Mouse (Mus musculus): ENCODE measurements around the gene Mmrn2. TPM values are rescaled to one million over a fixed set of nuclear protein-coding genes. Genes with fewer than 3 reads are reported as not detected.

Mmrn2 gene
- polyA plus RNA-seq, 1 experiment, result 1.7 TPM

GRCm38 (mm10) chr14:34339446-34339845 is 35.8 kb upstream of the Mmrn2 start:
- TF ChIP-seq POLR2A (IDR thresholded peaks at IDR 0.05; ENCODE audit: insufficient read depth, low read length) (no peak), EP300 (IDR thresholded peaks at IDR 0.05; ENCODE audit: insufficient read depth, low read depth, low read length) (no peak), CTCF (IDR thresholded peaks at IDR 0.05; ENCODE audit: low read depth, low read length) (no peak)
- Histone ChIP-seq H3K4me1 (ENCODE audit: control insufficient read depth, insufficient read depth, low read length) (no peaks in the 10 kb centered on the region), H3K27ac (ENCODE audit: insufficient read depth, low read length) (no peak overlapping the region), H3K4me3 (ENCODE audit: low read depth, low read length) (no peak overlapping the region), H3K36me3 (ENCODE audit: control insufficient read depth, insufficient read depth, low read length, poor library complexity, severe bottlenecking) (peaks cover 84% of the 10 kb centered on the region), H3K9me3 (replicated peaks; ENCODE audit: control insufficient read depth, insufficient read depth, low read length, poor library complexity, severe bottlenecking) (no peaks in the 10 kb centered on the region), H3K27me3 (ENCODE audit: control insufficient read depth, insufficient read depth, low read length, poor library complexity, severe bottlenecking) (no peaks in the 10 kb centered on the region), H3K9ac (ENCODE audit: low read depth, poor library complexity, severe bottlenecking) (no peak overlapping the region)

DNA sequence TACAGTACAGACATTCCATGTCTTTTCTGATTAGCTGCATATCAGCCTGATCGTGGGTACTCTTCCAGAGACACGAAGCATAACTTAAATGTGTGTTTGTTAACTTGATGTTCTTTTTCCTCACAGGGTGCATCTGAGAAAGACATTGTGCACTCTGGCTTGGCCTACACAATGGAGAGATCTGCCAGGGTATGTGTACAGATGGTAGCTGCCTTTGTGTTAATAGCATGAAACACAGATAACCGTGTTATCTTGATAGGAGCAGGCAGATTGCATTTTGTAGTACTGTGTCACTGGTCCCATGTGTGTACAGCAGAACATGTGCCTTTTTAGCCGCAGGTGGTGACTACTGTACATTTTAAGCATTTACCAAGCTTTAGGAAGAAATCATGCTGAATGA is 33.3 kb upstream of the Mmrn2 start:
- no peak overlapping the region for H3K9ac ChIP-seq (ENCODE audit: low read depth, poor library complexity, severe bottlenecking)
- H3K4me3 ChIP-seq (ENCODE audit: low read depth, low read length), result no peak overlapping the region
- TF ChIP-seq POLR2A (IDR thresholded peaks at IDR 0.05; ENCODE audit: insufficient read depth, low read length) (no peak), CTCF (IDR thresholded peaks at IDR 0.05; ENCODE audit: low read depth, low read length) (no peak)
- H3K27ac ChIP-seq (ENCODE audit: insufficient read depth, low read length), result peak overlapping the region; percentile 29
- no peaks in the 10 kb centered on the region for H3K27me3 ChIP-seq (ENCODE audit: control insufficient read depth, insufficient read depth, low read length, poor library complexity, severe bottlenecking)
- H3K36me3 ChIP-seq (ENCODE audit: control insufficient read depth, insufficient read depth, low read length, poor library complexity, severe bottlenecking), result peaks cover 59% of the 10 kb centered on the region
- peaks cover 3% of the 10 kb centered on the region for H3K4me1 ChIP-seq (ENCODE audit: control insufficient read depth, insufficient read depth, low read length)
- H3K9me3 ChIP-seq (replicated peaks; ENCODE audit: control insufficient read depth, insufficient read depth, low read length, poor library complexity, severe bottlenecking), result no peaks in the 10 kb centered on the region

GRCm38 (mm10) chr14:34343078-34343477 is 32.2 kb upstream of the Mmrn2 start:
- Histone ChIP-seq H3K9ac (ENCODE audit: low read depth, poor library complexity, severe bottlenecking) (no peak overlapping the region), H3K9me3 (replicated peaks; ENCODE audit: control insufficient read depth, insufficient read depth, low read length, poor library complexity, severe bottlenecking) (no peaks in the 10 kb centered on the region), H3K4me1 (ENCODE audit: control insufficient read depth, insufficient read depth, low read length) (peaks cover 3% of the 10 kb centered on the region), H3K27ac (ENCODE audit: insufficient read depth, low read length) (0 out of 2 replicates have a peak overlapping the region, but pooled peaks have one; percentile 4), H3K27me3 (ENCODE audit: control insufficient read depth, insufficient read depth, low read length, poor library complexity, severe bottlenecking) (no peaks in the 10 kb centered on the region), H3K4me3 (ENCODE audit: low read depth, low read length) (no peak overlapping the region), H3K36me3 (ENCODE audit: control insufficient read depth, insufficient read depth, low read length, poor library complexity, severe bottlenecking) (peaks cover 49% of the 10 kb centered on the region)
- no peak for TF ChIP-seq EP300 (IDR thresholded peaks at IDR 0.05; ENCODE audit: insufficient read depth, low read depth, low read length)
- TF ChIP-seq CTCF (IDR thresholded peaks at IDR 0.05; ENCODE audit: low read depth, low read length), result no peak
- TF ChIP-seq POLR2A (IDR thresholded peaks at IDR 0.05; ENCODE audit: insufficient read depth, low read length), result no peak

GRCm38 (mm10) chr14:34344361-34344760 is 30.9 kb upstream of the Mmrn2 start:
- Histone ChIP-seq H3K9ac (ENCODE audit: low read depth, poor library complexity, severe bottlenecking) (no peak overlapping the region), H3K27ac (ENCODE audit: insufficient read depth, low read length) (no peak overlapping the region), H3K36me3 (ENCODE audit: control insufficient read depth, insufficient read depth, low read length, poor library complexity, severe bottlenecking) (peaks cover 38% of the 10 kb centered on the region), H3K9me3 (replicated peaks; ENCODE audit: control insufficient read depth, insufficient read depth, low read length, poor library complexity, severe bottlenecking) (no peaks in the 10 kb centered on the region), H3K4me1 (ENCODE audit: control insufficient read depth, insufficient read depth, low read length) (peaks cover 3% of the 10 kb centered on the region), H3K4me3 (ENCODE audit: low read depth, low read length) (no peak overlapping the region), H3K27me3 (ENCODE audit: control insufficient read depth, insufficient read depth, low read length, poor library complexity, severe bottlenecking) (no peaks in the 10 kb centered on the region)
- TF ChIP-seq EP300 (IDR thresholded peaks at IDR 0.05; ENCODE audit: insufficient read depth, low read depth, low read length) (no peak), CTCF (IDR thresholded peaks at IDR 0.05; ENCODE audit: low read depth, low read length) (no peak), POLR2A (IDR thresholded peaks at IDR 0.05; ENCODE audit: insufficient read depth, low read length) (no peak)

- peaks cover 3% of the 10 kb centered on the region for H3K4me1 ChIP-seq (ENCODE audit: control insufficient read depth, insufficient read depth, low read length)
- H3K36me3 ChIP-seq (ENCODE audit: control insufficient read depth, insufficient read depth, low read length, poor library complexity, severe bottlenecking), result peaks cover 27% of the 10 kb centered on the region
- no peak overlapping the region for H3K4me3 ChIP-seq (ENCODE audit: low read depth, low read length)
- no peaks in the 10 kb centered on the region for H3K9me3 ChIP-seq (replicated peaks; ENCODE audit: control insufficient read depth, insufficient read depth, low read length, poor library complexity, severe bottlenecking)
- TF ChIP-seq EP300 (IDR thresholded peaks at IDR 0.05; ENCODE audit: insufficient read depth, low read depth, low read length) (no peak), POLR2A (IDR thresholded peaks at IDR 0.05; ENCODE audit: insufficient read depth, low read length) (no peak), CTCF (IDR thresholded peaks at IDR 0.05; ENCODE audit: low read depth, low read length) (no peak)
- peak overlapping the region; percentile 7; the same call in 1 of the 2 replicates for H3K27ac ChIP-seq (ENCODE audit: insufficient read depth, low read length)
- H3K27me3 ChIP-seq (ENCODE audit: control insufficient read depth, insufficient read depth, low read length, poor library complexity, severe bottlenecking), result no peaks in the 10 kb centered on the region
- H3K9ac ChIP-seq (ENCODE audit: low read depth, poor library complexity, severe bottlenecking), result no peak overlapping the region
Measured at GRCm38 (mm10) chr14:34345771-34346566, 29.3 kb upstream of the Mmrn2 start.

DNA sequence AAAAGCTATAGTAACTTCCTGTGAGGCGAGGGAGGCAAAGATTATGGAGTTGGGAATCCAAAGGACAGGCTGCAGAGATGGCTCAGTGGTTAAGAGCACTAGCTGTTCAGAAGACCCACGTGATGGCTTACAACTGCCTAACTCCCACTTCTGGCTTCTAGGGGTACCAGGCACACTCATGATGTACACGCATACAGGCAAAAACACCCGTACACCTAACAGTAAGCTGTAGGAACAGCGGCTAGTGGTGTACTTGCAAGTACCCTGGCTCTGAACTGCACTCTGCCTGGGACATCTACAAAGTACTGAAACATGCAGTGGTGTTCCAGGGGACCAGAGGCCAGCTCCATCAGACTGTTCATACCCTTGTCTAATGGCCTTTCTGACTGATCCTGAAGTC is 28.2 kb upstream of the Mmrn2 start:
- Histone ChIP-seq H3K9ac (ENCODE audit: low read depth, poor library complexity, severe bottlenecking) (no peak overlapping the region), H3K27ac (ENCODE audit: insufficient read depth, low read length) (no peak overlapping the region), H3K36me3 (ENCODE audit: control insufficient read depth, insufficient read depth, low read length, poor library complexity, severe bottlenecking) (peaks cover 16% of the 10 kb centered on the region), H3K27me3 (ENCODE audit: control insufficient read depth, insufficient read depth, low read length, poor library complexity, severe bottlenecking) (no peaks in the 10 kb centered on the region), H3K4me1 (ENCODE audit: control insufficient read depth, insufficient read depth, low read length) (peaks cover 6% of the 10 kb centered on the region), H3K9me3 (replicated peaks; ENCODE audit: control insufficient read depth, insufficient read depth, low read length, poor library complexity, severe bottlenecking) (no peaks in the 10 kb centered on the region), H3K4me3 (ENCODE audit: low read depth, low read length) (no peak overlapping the region)
- TF ChIP-seq CTCF (IDR thresholded peaks at IDR 0.05; ENCODE audit: low read depth, low read length) (no peak), EP300 (IDR thresholded peaks at IDR 0.05; ENCODE audit: insufficient read depth, low read depth, low read length) (no peak), POLR2A (IDR thresholded peaks at IDR 0.05; ENCODE audit: insufficient read depth, low read length) (no peak)

Measured in ES-Bruce4 (cell line).